Mouse (Mus musculus): ENCODE measurements around the gene Eid3. TPM values are rescaled to one million over a fixed set of nuclear protein-coding genes. Genes with fewer than 3 reads are reported as not detected.

Eid3 gene
- total and polyA plus RNA-seq, 2 experiments, result 0.50 to 2.3 TPM

- H3K4me1 ChIP-seq (ENCODE audit: control insufficient read depth, insufficient read depth, low read length), result peaks cover 5% of the 10 kb centered on the region; the same call in 1 of the 2 replicates
- H3K79me2 ChIP-seq (ENCODE audit: control insufficient read depth, insufficient read depth, low read length), result no peaks in the 10 kb centered on the region
- DNase-seq (ENCODE audit: extremely low read depth, low read depth, low spot score), result no peak
- no peak overlapping the region for H3K9ac ChIP-seq (ENCODE audit: low read depth, low read length)
- no peaks in the 10 kb centered on the region for H3K27me3 ChIP-seq (ENCODE audit: control insufficient read depth, insufficient read depth, low read length)
- no peak for TF ChIP-seq POLR2A (IDR thresholded peaks at IDR 0.05; ENCODE audit: extremely low read depth, insufficient read depth, low read length)
- no peak for TF ChIP-seq CTCF (IDR thresholded peaks at IDR 0.05; ENCODE audit: low read depth, low read length)
- peaks cover 45% of the 10 kb centered on the region for H3K36me3 ChIP-seq (ENCODE audit: control insufficient read depth, insufficient read depth, low read length)
- H3K27ac ChIP-seq (replicated peaks; ENCODE audit: insufficient read depth, low read depth, low read length), result no peak overlapping the region
- WGBS, result 92% methylated on average over 9 of the region's 9 CpGs
- no peak overlapping the region for H3K4me3 ChIP-seq (ENCODE audit: insufficient read depth, low read depth, low read length)
These were observed 26.1 kb downstream of the Eid3 start for GRCm38 (mm10) chr10:82892442-82893055.

GRCm38 (mm10) chr10:82893872-82894650 is 27.6 kb downstream of the Eid3 start:
- no peak overlapping the region for H3K4me3 ChIP-seq (ENCODE audit: insufficient read depth, low read depth, low read length)
- no peaks in the 10 kb centered on the region for H3K27me3 ChIP-seq (ENCODE audit: control insufficient read depth, insufficient read depth, low read length)
- TF ChIP-seq CTCF (IDR thresholded peaks at IDR 0.05; ENCODE audit: low read depth, low read length) (no peak), POLR2A (IDR thresholded peaks at IDR 0.05; ENCODE audit: extremely low read depth, insufficient read depth, low read length) (no peak)
- no peaks in the 10 kb centered on the region for H3K79me2 ChIP-seq (ENCODE audit: control insufficient read depth, insufficient read depth, low read length)
- no peak for DNase-seq (ENCODE audit: extremely low read depth, low read depth, low spot score)
- no peaks in the 10 kb centered on the region for H3K4me1 ChIP-seq (ENCODE audit: control insufficient read depth, insufficient read depth, low read length)
- no peak overlapping the region for H3K27ac ChIP-seq (replicated peaks; ENCODE audit: insufficient read depth, low read depth, low read length)
- no peak overlapping the region for H3K9ac ChIP-seq (ENCODE audit: low read depth, low read length)
- peaks cover 38% of the 10 kb centered on the region for H3K36me3 ChIP-seq (ENCODE audit: control insufficient read depth, insufficient read depth, low read length)
- 90% methylated on average over 18 of the region's 18 CpGs for WGBS

GRCm38 (mm10) chr10:82897936-82898335 is 31.5 kb downstream of the Eid3 start:
- H3K9ac ChIP-seq (ENCODE audit: low read depth, low read length), result no peak overlapping the region
- H3K27me3 ChIP-seq (ENCODE audit: control insufficient read depth, insufficient read depth, low read length), result no peaks in the 10 kb centered on the region
- peaks cover 19% of the 10 kb centered on the region; the same call in 1 of the 2 replicates for H3K36me3 ChIP-seq (ENCODE audit: control insufficient read depth, insufficient read depth, low read length)
- H3K4me1 ChIP-seq (ENCODE audit: control insufficient read depth, insufficient read depth, low read length), result no peaks in the 10 kb centered on the region; the same call in 1 of the 2 replicates
- DNase-seq (ENCODE audit: extremely low read depth, low read depth, low spot score), result no peak
- no peak overlapping the region for H3K27ac ChIP-seq (replicated peaks; ENCODE audit: insufficient read depth, low read depth, low read length)
- TF ChIP-seq POLR2A (IDR thresholded peaks at IDR 0.05; ENCODE audit: extremely low read depth, insufficient read depth, low read length) (no peak), CTCF (IDR thresholded peaks at IDR 0.05; ENCODE audit: low read depth, low read length) (no peak)
- 96% methylated on average over 13 of the region's 13 CpGs for WGBS
- H3K4me3 ChIP-seq (ENCODE audit: insufficient read depth, low read depth, low read length), result no peak overlapping the region
- no peaks in the 10 kb centered on the region for H3K79me2 ChIP-seq (ENCODE audit: control insufficient read depth, insufficient read depth, low read length)

DNA sequence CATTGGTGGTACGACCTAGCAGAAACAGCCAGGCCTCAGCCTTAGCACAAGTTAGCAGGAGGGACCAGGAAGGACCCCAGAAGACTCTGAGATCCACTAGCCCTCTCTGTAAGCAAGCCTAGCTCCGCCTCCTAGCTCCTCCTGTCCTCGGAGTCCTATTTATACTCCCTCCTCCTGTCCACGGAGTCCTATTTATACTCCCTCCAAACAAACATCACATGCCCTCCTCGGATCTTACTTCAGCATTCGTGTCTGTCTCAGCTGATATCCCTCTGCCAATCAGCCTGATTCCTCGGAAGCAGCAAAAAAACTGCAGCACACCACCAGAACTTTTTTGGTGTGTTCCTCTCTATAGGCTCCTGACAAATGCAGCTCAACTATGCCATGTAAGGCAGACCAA is 32.5 kb downstream of the Eid3 start:
- TF ChIP-seq POLR2A (IDR thresholded peaks at IDR 0.05; ENCODE audit: extremely low read depth, insufficient read depth, low read length) (no peak), CTCF (IDR thresholded peaks at IDR 0.05; ENCODE audit: low read depth, low read length) (no peak)
- H3K4me3 ChIP-seq (ENCODE audit: insufficient read depth, low read depth, low read length), result no peak overlapping the region
- H3K79me2 ChIP-seq (ENCODE audit: control insufficient read depth, insufficient read depth, low read length), result no peaks in the 10 kb centered on the region

DNA sequence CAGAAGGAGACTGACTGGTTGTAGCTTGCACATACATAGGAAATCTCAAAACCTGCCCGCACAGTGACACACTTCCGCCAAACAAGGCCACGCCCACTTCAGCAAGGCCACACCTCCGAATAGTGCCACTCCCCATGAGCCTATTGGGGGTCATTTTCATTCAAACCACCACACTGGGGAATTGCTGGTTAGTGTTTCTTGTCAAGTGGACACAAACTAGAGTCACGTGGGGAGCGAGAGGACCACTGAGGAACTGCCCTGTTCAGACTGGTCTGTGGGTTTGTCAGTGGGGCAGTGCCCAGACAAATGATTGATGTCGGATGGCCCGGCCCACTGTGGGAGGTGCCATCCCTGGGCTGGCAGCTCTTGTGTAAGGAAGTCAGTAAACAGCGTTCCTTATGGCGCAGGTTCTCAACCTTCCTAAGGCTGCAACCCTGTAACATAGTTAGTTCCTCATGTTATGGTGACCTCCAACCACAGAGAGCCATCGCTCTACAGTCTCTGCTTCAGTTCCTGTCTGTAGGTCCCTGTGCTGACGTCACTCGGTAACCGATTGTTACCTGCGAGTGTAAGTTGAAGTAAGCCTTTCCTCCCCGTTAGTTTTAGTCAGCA is 33.5 kb downstream of the Eid3 start:
- Histone ChIP-seq H3K4me3 (ENCODE audit: insufficient read depth, low read depth, low read length) (peak overlapping the region; percentile 5; the same call in 1 of the 2 replicates), H3K27me3 (ENCODE audit: control insufficient read depth, insufficient read depth, low read length) (no peaks in the 10 kb centered on the region), H3K4me1 (ENCODE audit: control insufficient read depth, insufficient read depth, low read length) (no peaks in the 10 kb centered on the region; the same call in 1 of the 2 replicates), H3K27ac (replicated peaks; ENCODE audit: insufficient read depth, low read depth, low read length) (0 out of 2 replicates have a peak overlapping the region, but pooled peaks have one; percentile 13), H3K9ac (ENCODE audit: low read depth, low read length) (peak overlapping the region; percentile 48), H3K79me2 (ENCODE audit: control insufficient read depth, insufficient read depth, low read length) (no peaks in the 10 kb centered on the region), H3K36me3 (ENCODE audit: control insufficient read depth, insufficient read depth, low read length) (peaks cover 15% of the 10 kb centered on the region; the same call in 1 of the 2 replicates)
- 34% methylated on average over 16 of the region's 16 CpGs for WGBS
- no peak for TF ChIP-seq CTCF (IDR thresholded peaks at IDR 0.05; ENCODE audit: low read depth, low read length)
- no peak for TF ChIP-seq POLR2A (IDR thresholded peaks at IDR 0.05; ENCODE audit: extremely low read depth, insufficient read depth, low read length)
- peak; percentile 76 for DNase-seq (ENCODE audit: extremely low read depth, low read depth, low spot score)

More for the DNA sequence above, 32.5 kb downstream of the Eid3 start:
- Histone ChIP-seq H3K27ac (replicated peaks; ENCODE audit: insufficient read depth, low read depth, low read length) (no peak overlapping the region), H3K9ac (ENCODE audit: low read depth, low read length) (no peak overlapping the region), H3K4me1 (ENCODE audit: control insufficient read depth, insufficient read depth, low read length) (no peaks in the 10 kb centered on the region; the same call in 1 of the 2 replicates), H3K36me3 (ENCODE audit: control insufficient read depth, insufficient read depth, low read length) (peaks cover 17% of the 10 kb centered on the region; the same call in 1 of the 2 replicates), H3K27me3 (ENCODE audit: control insufficient read depth, insufficient read depth, low read length) (no peaks in the 10 kb centered on the region)
- peak; percentile 44 for DNase-seq (ENCODE audit: extremely low read depth, low read depth, low spot score)
- WGBS, result 36% methylated on average over 7 of the region's 7 CpGs
